Mouse (Mus musculus): ENCODE data around the gene Gm4858.

- TF ChIP-seq CTCF (IDR thresholded peaks at IDR 0.05; ENCODE audit: borderline replicate concordance, control insufficient read depth, extremely low read depth, insufficient read depth, low read length, poor library complexity), result no peak
- TF ChIP-seq POLR2A (IDR thresholded peaks at IDR 0.05; ENCODE audit: control insufficient read depth, extremely low read depth, insufficient read depth, low read length, poor library complexity), result no peak
These were observed 43.1 kb upstream of the Gm4858 start for GRCm38 (mm10) chr3:93025486-93025885.
